Mouse (Mus musculus): Measurements from ENCODE around the gene Tssk4.
A peak's percentile ranks its signal among the peaks of the same experiment; 100 is the strongest.

Gene Tssk4

DNA sequence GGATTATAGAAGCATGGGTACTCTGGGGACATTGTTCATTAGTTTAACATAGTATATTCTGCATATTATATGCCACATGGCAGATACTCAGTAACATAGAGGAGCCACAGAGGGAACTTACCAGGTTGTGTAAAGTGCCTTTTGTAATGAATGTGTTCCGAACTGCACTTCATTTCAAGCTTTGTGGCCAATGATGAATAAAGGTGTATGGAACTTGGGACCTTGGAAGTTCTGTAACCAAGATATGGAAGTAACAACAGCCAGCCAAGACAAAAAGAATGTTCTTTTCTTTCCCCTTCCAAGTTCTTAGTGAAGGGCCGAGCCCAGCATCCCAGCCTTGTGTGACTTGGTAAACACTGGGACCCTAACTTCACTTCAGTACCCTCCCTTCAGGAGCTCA, at the start of gene Tssk4:
Gene Tssk4 (plus strand): TSS at position 301 of the 400 bp plus-strand sequence.
- DNase-seq: no peak

DNA sequence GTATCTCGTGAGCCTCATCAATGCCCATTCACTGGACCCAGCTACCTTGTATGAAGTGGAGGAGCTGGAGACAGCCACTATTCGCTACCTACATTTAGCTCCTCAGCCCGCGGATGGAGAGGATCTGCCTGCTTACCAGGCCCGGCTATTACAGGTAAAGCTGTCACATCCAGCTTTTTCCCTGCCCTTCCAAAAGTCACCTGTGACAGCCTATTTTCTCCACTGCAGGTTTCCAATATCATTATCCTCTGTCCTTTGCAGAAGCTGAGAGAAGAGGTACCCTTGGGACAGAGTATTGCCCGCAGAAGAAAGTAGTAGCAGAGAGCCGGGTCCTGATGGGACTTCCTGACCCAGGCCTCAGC, 46.7 kb upstream of the Tssk4 start, which contains the start of gene Irf9:
Gene Irf9 (plus strand): TSS at position 301 of the 362 bp plus-strand sequence.
- no peak for DNase-seq

DNA sequence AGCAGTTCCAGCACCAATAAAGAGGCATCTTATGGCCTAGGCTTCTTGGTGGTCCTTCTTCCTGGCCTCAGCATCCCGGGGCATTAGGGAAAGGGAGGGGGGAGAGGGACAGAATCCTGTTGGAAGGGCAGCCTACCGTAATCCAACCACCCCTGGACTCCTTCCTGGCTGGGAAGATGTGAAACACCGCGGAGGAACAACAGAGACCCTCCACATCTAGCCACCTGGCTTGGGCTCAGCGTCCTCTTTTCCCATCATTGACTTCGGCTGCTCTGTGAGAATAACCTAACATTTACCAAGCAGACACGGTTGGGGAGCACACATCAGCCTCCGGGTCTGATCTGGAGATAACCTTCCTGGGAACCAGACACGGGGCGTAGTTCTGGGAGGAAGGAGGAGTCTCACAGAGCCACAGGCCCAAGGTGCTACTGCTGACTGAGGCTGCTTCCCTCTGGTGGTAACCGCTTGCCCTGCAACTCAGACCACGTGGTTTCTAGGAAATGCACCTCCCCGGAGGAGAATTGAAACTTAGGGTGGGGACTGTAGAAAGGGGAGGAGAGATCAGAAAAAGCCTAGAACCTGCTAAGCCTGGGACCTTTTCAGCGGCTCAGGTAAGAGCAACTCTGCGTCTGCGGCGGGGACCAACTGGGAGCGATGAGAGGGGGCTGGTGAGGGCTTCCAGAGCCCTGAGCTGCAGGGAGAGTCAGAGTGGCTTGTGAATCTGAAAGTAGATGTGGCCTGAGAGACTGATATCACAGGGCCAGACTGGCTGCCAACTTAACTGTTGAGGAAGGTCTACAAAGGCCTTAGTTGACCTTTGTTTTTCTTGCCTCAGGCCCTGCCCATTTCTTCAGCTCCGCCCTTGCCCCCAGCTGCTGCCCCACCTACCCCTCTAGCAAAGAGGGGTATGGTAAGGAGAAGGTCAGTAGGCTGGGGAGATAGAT, 46.1 kb upstream of the Tssk4 start:
- DNase-seq: peak; percentile 94 to 95

DNA sequence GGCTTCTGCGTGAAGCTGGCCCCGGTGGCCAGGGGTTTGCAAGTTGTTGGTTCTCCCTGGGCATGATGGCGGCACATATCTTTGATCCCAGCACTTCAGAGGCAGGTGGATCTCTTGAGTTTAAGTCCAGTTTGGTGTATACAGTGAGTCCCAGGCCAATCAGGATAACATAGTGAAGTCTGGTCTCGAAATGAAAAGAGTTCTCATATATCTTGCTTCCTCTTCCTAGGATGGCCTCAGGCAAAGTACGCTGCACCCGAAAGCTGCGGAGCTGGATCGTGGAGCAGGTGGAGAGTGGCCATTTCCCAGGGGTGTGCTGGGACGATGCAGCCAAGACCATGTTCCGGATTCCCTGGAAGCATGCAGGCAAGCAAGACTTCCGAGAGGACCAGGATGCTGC, 45.2 kb upstream of the Tssk4 start:
- no peak for DNase-seq

DNA sequence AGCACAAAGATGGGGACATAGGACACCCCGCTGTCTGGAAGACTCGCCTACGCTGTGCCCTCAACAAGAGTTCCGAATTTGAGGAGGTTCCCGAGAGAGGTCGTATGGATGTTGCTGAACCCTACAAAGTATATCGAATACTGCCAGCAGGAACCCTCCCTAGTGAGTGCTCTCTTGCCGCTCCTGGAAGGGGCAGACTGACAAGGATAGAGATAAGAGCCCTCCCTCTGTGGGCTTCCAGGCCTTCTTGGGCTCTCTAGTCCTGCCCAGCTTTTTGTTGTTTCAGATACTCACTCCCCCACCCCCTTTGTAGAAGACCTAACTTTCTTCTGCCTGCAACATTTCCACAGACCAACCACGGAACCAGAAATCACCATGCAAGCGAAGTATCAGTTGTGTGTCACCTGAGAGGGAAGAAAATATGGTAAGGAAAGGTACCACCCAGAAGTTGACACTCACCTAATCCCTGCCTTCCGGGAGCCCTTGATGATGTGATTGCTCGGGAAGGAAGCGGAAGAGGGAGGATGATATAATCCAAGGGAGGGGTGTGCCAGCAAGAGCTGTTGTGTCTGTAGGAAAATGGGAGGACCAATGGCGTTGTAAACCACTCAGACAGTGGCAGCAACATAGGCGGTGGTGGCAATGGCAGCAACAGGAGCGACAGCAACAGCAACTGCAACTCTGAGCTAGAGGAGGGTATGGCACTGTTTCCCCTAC, 44.1 kb upstream of the Tssk4 start:
- DNase-seq: no peak

DNA sequence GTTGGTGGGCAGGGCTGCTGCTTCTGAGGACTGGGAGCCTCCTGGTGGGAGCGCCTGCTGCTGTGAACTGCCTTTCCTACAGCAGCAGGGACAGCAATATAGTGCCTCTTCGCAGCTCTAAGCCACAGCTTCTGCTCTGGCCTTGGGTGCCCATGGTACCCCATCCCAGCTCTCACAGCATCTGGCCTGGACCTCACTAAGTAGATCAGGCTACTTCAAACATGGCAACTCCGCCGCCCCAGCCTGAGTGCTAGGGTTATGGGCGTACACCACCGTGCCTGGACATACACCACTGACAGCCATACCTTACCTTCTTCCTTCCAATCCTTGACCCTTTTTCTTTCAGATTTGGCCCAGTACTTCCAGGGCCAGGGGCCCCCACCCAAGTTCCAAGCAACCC, 41.6 kb upstream of the Tssk4 start:
- DNase-seq: no peak

DNA sequence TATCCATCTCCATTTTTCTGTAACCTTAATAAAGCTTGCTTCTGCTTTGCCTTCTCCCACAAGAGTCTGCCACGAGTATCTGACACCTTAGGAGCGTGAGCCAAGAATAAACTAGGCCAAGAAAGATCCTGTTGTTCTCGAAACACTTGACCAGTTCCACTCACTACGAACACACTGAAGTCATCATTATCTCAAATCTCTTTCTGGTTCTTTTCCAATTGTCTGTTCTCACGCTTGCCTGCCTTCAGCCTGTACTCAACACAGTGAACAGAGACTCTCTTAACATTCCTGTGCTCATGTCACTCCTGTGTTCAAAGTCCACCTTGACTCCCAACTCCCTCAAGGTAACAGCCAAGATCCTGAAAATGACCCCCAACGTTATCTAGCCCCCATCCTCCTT, 36.6 kb upstream of the Tssk4 start:
- DNase-seq: no peak

DNA sequence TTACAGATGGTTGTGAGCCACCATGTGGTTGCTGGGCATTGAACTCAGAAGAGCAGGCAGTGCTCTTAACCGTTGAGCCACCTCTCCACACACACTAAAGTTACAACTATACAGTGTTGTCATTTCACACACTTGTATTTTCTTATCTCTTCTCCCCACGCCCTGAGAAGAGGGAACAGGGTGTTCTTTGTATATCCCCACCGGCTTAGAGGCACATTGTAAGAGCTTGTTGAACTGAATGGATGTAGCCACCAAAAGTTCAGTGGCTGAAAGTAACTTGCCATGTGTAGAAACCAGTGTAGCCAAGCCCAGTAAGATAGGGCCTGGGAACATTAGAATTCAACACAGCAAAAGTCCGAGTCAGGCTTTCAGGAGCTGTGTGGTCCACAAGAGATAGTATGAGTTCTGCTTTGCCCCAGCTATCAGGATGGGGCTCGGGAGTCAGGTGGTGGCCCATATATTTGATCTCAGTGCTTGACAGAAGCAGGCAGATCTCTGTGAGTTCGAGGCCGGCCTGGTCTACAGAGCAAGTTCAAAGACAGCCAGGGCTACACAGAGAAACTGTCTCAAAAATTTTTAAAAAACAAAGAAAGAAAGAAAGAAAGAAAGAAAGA, 35.3 kb upstream of the Tssk4 start:
- DNase-seq: no peak

DNA sequence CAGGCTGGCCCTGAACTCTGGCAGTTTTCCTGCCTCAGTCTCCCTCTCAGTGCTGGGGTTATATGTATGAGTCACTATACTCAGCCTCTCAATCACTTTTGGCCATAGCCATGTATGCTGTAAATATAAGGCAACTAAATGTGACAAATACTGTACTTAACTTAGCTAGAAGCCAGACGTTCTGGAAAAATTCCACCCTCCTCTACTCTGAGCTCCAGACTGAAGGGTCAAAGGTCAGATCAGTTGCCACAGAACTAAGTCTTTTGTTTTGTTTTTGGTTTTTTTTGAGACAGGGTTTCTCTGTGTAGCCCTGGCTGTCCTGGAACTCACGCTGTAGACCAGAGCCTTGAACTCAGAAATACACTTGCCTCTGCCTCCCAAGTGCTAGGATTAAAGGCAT, 34.1 kb upstream of the Tssk4 start:
- no peak for DNase-seq

DNA sequence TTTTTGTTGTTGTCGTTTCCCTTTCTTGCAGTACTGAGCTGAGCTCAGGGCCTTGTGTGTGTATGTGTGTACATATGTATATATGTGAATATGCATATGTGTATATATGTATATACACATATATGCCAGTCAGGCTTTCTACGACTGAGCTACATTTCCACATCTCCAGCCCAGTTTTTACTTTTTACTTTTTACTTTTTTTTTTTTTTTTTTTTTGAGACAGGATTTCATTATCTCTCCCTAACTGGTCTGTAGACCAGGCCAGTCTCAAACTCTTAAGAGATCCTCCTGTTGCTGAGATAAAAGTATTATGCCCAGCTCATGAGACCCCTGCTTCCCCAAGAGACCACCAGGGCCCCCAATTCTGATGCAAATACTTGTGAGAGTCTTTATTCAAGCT, 33.1 kb upstream of the Tssk4 start:
- DNase-seq: no peak

DNA sequence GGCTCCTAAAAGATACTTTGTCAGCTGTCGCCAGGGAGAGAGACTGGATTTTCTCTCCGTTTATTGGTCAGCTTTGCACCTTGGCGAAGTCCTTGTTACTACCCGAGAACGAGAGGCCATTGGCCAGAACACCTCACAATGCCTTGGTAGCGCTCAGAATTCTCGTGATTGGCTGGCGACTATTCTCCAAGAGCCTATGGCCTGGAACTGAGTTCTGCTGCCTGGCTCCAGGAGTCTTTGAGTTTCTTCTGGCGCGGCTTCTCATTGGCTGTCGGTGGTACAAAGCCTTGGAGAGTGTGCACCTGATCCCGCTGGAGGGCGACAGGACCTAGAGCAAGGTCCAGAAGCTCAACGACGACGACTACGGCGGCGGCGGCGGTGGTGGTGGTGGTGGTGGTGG, 32.2 kb upstream of the Tssk4 start, which contains the start of gene Rec8:
Gene Rec8 (plus strand): TSS at position 216 of the 400 bp plus-strand sequence.
- DNase-seq: peak; percentile 48 to 69

DNA sequence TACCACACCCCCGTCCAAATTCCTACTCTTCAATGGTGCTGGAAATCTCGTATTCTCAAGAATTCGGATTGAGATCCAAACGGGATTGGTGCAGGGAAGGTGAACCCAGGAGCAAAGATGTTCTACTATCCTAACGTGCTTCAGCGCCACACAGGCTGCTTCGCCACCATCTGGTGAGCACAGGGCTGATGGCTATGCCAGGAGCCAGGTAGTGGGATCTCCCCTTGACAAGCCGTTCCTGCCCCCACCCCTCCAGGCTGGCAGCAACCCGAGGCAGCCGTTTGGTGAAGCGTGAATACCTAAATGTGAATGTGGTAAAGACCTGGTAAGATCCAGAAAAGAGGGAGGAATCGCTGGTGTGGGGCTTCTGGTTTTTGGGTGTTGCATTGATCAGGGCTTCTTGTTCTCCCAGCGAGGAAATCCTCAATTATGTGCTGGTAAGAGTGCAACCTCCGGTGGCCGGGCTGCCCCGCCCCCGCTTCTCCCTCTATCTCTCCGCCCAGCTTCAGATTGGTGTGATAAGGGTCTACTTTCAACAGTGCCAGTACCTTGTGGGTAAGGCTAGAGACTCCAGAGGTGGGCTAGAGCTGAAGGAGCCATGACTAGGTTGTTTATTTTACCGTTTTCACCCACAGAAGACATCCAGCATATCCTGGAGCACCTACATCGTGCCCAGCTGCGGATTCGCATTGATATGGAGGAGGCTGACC, 31.3 kb upstream of the Tssk4 start:
- peak in 1 of 2 experiments; percentile 33 for DNase-seq

DNA sequence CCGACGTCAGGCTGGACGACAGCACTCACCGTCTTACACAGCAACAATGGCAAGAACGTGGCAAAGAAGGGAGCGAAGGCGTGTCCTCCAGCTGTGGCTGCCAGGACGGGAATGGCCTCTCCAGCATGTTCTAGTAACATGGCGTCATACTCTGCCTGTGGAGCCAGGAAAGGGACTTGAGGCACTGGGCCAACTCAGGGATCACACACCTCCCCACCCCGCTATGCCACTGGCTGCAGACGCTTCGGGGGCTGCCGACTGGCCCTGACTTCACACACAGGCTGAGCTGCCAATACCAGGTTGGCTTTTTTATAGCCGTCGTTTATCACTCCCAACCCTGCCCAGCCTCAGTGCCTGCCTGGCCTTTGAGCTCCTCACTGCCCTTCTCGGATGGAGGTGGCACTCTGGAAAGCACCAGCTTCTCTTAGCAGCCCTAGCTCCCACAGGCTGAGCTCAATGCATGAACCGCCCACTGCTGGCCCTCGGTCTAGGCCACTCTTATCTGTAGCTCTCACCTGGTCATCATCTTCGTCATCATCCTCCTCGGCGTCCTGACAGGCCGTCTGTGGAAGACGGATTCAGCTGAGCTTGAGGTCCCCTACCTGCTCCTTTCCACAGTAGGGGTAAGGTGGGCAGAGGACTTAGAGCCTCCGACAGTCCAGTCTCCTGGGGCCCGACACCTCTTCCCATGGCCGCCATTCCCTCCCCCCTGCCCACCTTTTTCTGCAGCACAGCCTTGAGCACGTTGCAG, 21.7 kb upstream of the Tssk4 start:
- DNase-seq: no peak

DNA sequence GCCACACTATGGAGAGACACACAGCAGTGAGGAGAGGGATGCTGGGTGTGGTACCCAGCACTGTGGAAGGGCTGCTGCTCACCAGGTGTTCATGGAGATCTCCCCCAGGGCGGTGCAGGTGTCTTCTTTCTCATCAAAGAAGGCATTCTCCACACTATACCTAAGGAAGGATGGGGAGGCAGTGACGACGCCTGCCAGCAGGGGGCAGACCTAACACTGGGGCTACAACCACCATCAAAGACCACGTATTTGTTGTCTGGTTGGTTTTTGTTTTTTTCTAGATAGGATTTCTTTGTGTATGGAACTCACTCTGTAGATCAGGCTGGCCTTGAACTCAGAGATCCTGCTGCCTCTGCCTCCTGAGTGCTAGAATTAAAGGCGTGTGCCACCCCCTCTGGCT, 20.7 kb upstream of the Tssk4 start:
- DNase-seq: peak; percentile 73 to 76

DNA sequence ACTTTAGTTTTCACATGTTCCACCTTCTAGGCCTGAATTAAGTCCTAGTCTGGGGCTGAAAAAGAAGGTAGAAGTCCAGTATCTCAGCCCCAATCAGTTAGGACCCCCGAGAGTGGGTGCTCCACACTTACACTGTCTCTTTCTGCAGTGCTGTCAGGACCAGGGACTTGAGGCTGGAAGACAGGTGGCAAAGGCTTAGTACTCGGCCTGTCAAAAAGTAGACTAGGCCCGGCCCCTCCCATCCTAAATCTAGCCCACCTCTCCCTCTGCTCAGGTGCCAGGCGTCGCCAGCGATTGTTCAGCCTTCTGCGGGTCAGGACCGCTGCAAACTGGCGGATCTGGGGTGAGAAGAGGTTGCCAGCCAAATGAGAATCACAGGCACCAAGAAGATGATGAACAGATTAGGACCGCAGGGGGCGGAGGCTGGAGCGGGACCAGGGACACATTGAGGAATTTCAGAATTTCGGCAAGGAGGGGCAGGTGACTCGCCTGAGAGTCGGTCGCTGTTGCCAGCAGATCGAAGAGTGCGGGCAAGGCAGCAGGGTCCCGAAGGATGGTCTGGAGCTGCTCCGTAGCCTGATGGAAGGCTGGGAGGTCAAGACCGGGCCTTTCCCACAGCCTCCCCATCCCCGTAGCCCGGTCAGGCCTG, 15.0 kb upstream of the Tssk4 start:
- peak; percentile 56 to 58 for DNase-seq

DNA sequence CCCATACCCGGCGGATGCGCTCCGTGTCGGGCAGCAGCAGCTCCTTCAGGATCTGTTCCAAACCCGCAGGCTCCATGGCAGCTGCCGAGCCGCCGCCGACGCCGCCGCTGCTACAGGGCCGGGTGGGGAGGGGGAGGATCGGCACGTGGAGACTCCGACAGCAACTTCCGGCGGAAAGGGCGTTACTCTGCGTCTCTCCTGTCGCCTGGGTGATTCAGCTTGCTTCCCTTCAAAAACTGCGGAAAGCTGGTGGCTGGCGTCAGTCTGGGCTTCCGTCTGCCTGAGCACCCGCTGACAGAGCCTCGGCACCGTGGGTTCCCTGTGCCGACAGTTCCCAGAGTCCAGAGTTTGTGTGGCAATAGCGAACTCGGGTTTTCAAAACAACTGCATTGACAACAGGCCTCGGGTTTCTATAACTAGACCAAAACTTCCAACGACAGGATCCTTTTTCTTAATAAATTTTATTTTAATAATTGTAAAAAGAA, 14.4 kb upstream of the Tssk4 start, which contains the start of gene Ipo4:
Gene Ipo4 (minus strand): TSS at position 435 of the 485 bp plus-strand sequence.
- DNase-seq: peak; percentile 91 to 94

DNA sequence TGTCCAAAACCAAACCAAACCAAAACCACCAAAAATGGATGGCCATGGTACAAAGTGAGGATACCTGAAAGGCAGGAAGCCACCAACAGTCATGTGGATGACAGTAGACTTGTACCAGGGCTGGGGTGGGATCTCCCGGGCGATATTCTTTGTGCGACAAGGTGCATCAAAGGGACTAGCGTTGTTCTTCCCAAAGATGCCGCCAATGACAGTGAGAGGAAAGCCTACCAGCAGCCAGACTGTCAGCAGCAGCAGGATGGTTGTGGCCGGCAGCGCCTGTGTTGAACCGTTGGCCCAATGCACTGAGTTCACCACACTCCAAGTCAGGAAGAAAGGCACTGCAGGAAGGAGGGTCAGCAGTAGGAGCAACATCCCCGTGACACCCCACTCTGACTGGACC, 12.2 kb upstream of the Tssk4 start, which contains the start of gene Gm49378:
Gene Gm49378 (minus strand): TSS at position 101 of the 400 bp plus-strand sequence.
- no peak for DNase-seq

DNA sequence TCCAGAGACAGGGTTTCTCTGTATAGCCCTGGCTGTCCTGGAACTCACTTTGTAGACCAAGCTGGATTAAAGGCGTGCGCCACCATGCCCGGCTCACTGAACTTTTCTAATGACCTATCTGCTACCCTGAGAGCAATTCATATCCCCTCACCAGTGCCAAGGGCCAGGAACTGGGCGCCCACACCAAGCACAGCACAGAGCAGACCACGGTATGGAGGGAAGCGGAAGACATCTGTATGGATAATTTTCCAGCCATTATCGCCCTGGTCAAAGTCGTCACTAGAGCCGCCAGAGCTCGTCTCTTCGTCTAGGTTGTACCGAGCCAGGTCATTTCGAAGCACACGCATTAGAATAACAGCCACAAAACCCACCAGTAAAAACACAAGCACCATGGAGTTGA, 9.2 kb upstream of the Tssk4 start:
- DNase-seq: no peak

DNA sequence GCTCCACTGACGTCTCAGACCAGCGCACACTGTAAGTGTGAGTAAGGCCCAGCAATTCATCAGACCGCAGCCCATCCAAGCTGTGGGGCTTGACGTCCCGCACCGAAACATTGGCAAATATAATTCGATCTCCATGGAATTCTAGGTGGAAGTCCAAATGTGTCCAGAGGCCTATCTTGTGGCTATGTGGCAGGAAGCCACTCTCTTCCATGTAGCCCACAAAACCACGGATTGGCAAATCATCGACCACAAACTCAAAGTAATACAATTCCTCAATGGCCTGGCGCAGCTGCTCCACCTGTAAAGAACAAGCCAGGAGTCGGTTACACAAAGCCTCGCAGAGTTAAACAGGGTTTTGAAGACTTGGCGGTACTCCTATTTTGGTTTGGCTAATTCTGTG, 8.7 kb upstream of the Tssk4 start:
- DNase-seq: no peak

DNA sequence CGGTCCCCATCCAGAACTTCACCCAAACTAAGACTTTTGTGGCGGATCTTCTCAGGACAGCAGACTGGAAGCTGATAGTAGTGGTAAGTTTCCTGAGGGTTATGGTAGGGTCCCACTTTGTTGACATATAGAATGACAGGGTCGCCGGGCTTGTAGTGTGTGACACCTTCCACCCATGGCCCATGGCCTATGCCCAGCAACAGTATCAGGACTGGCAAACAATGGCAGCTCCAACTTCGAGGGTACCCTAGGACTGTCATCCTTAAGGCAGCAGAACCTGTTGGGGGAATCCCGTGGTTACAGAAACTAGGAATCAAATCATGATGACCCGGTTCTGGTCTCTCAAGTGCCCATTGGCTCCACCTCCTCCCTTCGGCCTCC, 7.3 kb upstream of the Tssk4 start:
- DNase-seq: no peak
